Mouse (Mus musculus) erythroblast, embryonic 14.5 days (primary cell): ENCODE data around the gene Polk. TPM values are rescaled to one million over a fixed set of nuclear protein-coding genes. Genes with fewer than 3 reads are reported as not detected.

Experiments
- H3K27me3 ChIP-seq: 2 replicates; pipeline ENCODE4 v1.6.1; 2012; ENCODE audit warnings: inconsistent platforms; ENCODE audit not compliant: control insufficient read depth
- H3K36me3 ChIP-seq: 2 replicates; pipeline ENCODE4 v1.6.1; 2012; ENCODE audit warnings: mild to moderate bottlenecking, inconsistent platforms; ENCODE audit not compliant: control insufficient read depth
- H3K4me1 ChIP-seq: 2 replicates; pipeline ENCODE4 v1.6.1; 2012; ENCODE audit warnings: inconsistent platforms; ENCODE audit not compliant: control insufficient read depth
- H3K4me3 ChIP-seq: replicated peaks from 2 replicates; pipeline ENCODE3; 2012; ENCODE audit warnings: moderate library complexity, mild to moderate bottlenecking, inconsistent platforms
- H3K9me3 ChIP-seq: 2 replicates; pipeline ENCODE4 v1.6.1; 2012; ENCODE audit warnings: low read length, inconsistent platforms, mixed read lengths; ENCODE audit not compliant: control insufficient read depth
- GATA1 ChIP-seq: IDR thresholded peaks from 2 replicates; pipeline ENCODE4 v1.6.1; 2012; ENCODE audit warnings: low read length, inconsistent platforms, mixed read lengths
- TAL1 ChIP-seq: IDR thresholded peaks from 3 replicates; pipeline ENCODE4 v1.6.1; 2012; ENCODE audit warnings: low read length, inconsistent platforms, mixed read lengths
- polyA plus RNA-seq: library from polyadenylated mRNA; stranded (reverse); fragments of >175 nt; gene quantifications from 2 replicates; pipeline ENCODE4 v1.2.3, GENCODE M21; 2012

The Polk gene
- polyA plus RNA-seq, 1 experiment, result 0.06 TPM

GRCm38 (mm10) chr13:96567977-96568376, 25.6 kb upstream of the Polk start:
- Histone ChIP-seq H3K9me3 (no peaks in the 10 kb centered on the region), H3K36me3 (peaks cover 15% of the 10 kb centered on the region), H3K4me1 (peaks cover 1% of the 10 kb centered on the region; the same call in 1 of the 2 replicates), H3K4me3 (no peak overlapping the region), H3K27me3 (no peaks in the 10 kb centered on the region)
- TF ChIP-seq TAL1 (no peak), GATA1 (no peak)

GRCm38 (mm10) chr13:96555099-96555498, 12.7 kb upstream of the Polk start:
- TF ChIP-seq GATA1 (no peak), TAL1 (no peak)
- Histone ChIP-seq H3K36me3 (peaks cover 20% of the 10 kb centered on the region), H3K9me3 (no peaks in the 10 kb centered on the region), H3K27me3 (no peaks in the 10 kb centered on the region), H3K4me1 (peaks cover 3% of the 10 kb centered on the region), H3K4me3 (no peak overlapping the region)

GRCm38 (mm10) chr13:96547941-96548340, 5.6 kb upstream of the Polk start:
- H3K4me3 ChIP-seq, result no peak overlapping the region
- peaks cover 21% of the 10 kb centered on the region for H3K4me1 ChIP-seq
- H3K9me3 ChIP-seq, result no peaks in the 10 kb centered on the region
- H3K36me3 ChIP-seq, result peaks cover 7% of the 10 kb centered on the region
- H3K27me3 ChIP-seq, result no peaks in the 10 kb centered on the region
- no peak for TF ChIP-seq GATA1
- TF ChIP-seq TAL1, result no peak

GRCm38 (mm10) chr13:96547250-96547649, 4.9 kb upstream of the Polk start:
- Histone ChIP-seq H3K27me3 (no peaks in the 10 kb centered on the region), H3K36me3 (peaks cover 5% of the 10 kb centered on the region), H3K9me3 (no peaks in the 10 kb centered on the region), H3K4me1 (peaks cover 21% of the 10 kb centered on the region), H3K4me3 (no peak overlapping the region)
- TF ChIP-seq GATA1 (no peak), TAL1 (no peak)

- Histone ChIP-seq H3K9me3 (no peaks in the 10 kb centered on the region), H3K4me1 (peaks cover 33% of the 10 kb centered on the region), H3K27me3 (no peaks in the 10 kb centered on the region), H3K4me3 (no peak overlapping the region), H3K36me3 (peaks cover 5% of the 10 kb centered on the region)
- TF ChIP-seq GATA1 (no peak), TAL1 (no peak)
Observed at GRCm38 (mm10) chr13:96544506-96544905, 2.1 kb upstream of the Polk start.

- TF ChIP-seq GATA1 (no peak), TAL1 (no peak)
- H3K4me1 ChIP-seq, result peaks cover 33% of the 10 kb centered on the region
- peak overlapping the region; percentile 100 for H3K4me3 ChIP-seq
- peaks cover 2% of the 10 kb centered on the region; the same call in 1 of the 2 replicates for H3K36me3 ChIP-seq
- H3K9me3 ChIP-seq, result no peaks in the 10 kb centered on the region
- H3K27me3 ChIP-seq, result no peaks in the 10 kb centered on the region
Observed at GRCm38 (mm10) chr13:96542901-96543891, 817 bp upstream of the Polk start.

GRCm38 (mm10) chr13:96541381-96541780, 998 bp downstream of the Polk start:
- Histone ChIP-seq H3K4me3 (peak overlapping the region; percentile 100), H3K36me3 (peaks cover 2% of the 10 kb centered on the region; the same call in 1 of the 2 replicates), H3K27me3 (no peaks in the 10 kb centered on the region), H3K9me3 (no peaks in the 10 kb centered on the region), H3K4me1 (peaks cover 35% of the 10 kb centered on the region)
- TF ChIP-seq GATA1, result no peak
- no peak for TF ChIP-seq TAL1

GRCm38 (mm10) chr13:96538103-96538502, 4.3 kb downstream of the Polk start:
- TF ChIP-seq TAL1 (no peak), GATA1 (no peak)
- peaks cover 18% of the 10 kb centered on the region for H3K4me1 ChIP-seq
- H3K27me3 ChIP-seq, result no peaks in the 10 kb centered on the region
- no peak overlapping the region for H3K4me3 ChIP-seq
- no peaks in the 10 kb centered on the region for H3K9me3 ChIP-seq
- H3K36me3 ChIP-seq, result peaks cover 2% of the 10 kb centered on the region; the same call in 1 of the 2 replicates

GRCm38 (mm10) chr13:96536821-96537572, 5.4 kb downstream of the Polk start:
- TF ChIP-seq GATA1 (no peak), TAL1 (no peak)
- no peak overlapping the region for H3K4me3 ChIP-seq
- peaks cover 2% of the 10 kb centered on the region; the same call in 1 of the 2 replicates for H3K36me3 ChIP-seq
- H3K4me1 ChIP-seq, result peaks cover 20% of the 10 kb centered on the region
- H3K27me3 ChIP-seq, result no peaks in the 10 kb centered on the region
- no peaks in the 10 kb centered on the region for H3K9me3 ChIP-seq
